Mouse (Mus musculus): ENCODE measurements around the gene Atf7ip.

DNA sequence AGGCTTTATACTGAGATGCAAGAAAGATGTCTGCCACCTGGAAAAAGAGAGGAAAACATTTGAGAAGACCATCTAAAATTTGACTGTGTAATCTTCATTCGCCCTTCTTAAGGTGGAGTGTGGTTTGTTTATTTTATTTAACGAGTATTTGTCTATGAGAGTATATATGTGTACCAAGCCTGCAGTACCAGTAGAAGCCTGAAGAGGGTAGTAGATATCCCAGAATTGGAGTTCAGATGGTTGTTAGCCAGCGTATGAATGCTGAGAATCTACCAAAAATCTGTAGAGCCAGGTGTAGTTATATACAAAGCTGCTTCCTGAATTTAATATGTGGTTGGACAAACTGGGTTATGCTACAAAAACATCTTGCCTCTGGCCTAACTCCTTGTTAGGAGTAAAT lies 106.3 kb downstream of the Atf7ip start:
- TF ChIP-seq CTCF (IDR thresholded peaks at IDR 0.05; ENCODE audit: low read depth, low read length) (no peak), POLR2A (IDR thresholded peaks at IDR 0.05; ENCODE audit: insufficient read depth, low read length) (no peak), EP300 (IDR thresholded peaks at IDR 0.05; ENCODE audit: insufficient read depth, low read depth, low read length) (no peak)
